Comparison of ENCODE assay signal across 27 mouse cellular contexts in the genomic region with DNA sequence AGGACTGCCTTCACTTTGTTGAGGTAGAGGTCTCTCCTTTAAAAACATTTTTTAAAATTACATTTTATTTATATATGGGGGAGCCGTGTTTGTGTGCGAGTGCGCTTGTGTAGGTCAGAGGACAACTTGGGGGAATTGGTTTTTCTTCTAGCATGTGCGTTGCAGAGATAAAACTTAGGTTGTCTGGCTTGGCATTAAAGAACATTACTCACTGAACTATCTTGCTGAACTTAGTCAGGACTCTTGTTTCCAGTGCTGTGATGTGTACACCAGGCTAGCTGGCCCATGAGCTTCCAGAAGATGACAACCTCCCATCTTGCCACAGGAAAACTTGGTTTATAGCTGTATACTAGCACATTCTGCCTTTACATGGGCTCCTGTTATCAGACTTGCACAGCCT. TPM values are rescaled to one million over a fixed set of nuclear protein-coding genes. Genes with fewer than 3 reads are reported as not detected.
DNase-seq lines count a peak whose midpoint lies in the region; ATAC-seq and TF ChIP-seq lines count a peak whose summit lies in the region.
"Had no signal": no experiment of that assay in that cellular context is flagged by ENCODE, and none has a peak within 500 bp of the region (broad histone marks: within the 10 kb centered on the region; RNA-seq: fewer than 3 reads in every experiment).

No protein-coding gene starts in this region.

- H3K36me3 ChIP-seq in heart, embryonic 11.5 days (ENCODE audit: control insufficient read depth, insufficient read depth, low read length), result peaks cover 17% of the 10 kb centered on the region
- H3K36me3 ChIP-seq in MEL (ENCODE audit: control insufficient read depth in 1 of 2, insufficient read depth in 2 of 2, low read length in 2 of 2), result peaks cover 3 to 65% of the 10 kb centered on the region in 2 experiments

- H3K27me3 ChIP-seq in heart, embryonic 11.5 days (ENCODE audit: control insufficient read depth, insufficient read depth, low read length), result no peaks in the 10 kb centered on the region
- no peaks in the 10 kb centered on the region for H3K27me3 ChIP-seq in MEL (ENCODE audit: control insufficient read depth in 1 of 2, insufficient read depth in 2 of 2, low read length in 2 of 2)
- H3K27me3 ChIP-seq: CH12.LX; embryonic facial prominence, embryonic 12.5 days; forebrain, embryonic 12.5 days had no signal

- no peak for TF ChIP-seq RAD21 in MEL (IDR thresholded peaks at IDR 0.05; ENCODE audit: low read depth, low read length)

- TF ChIP-seq POLR2A in MEL (IDR thresholded peaks at IDR 0.05; ENCODE audit: control insufficient read depth in 1 of 2, insufficient read depth in 1 of 2, low read depth in 1 of 2, low read length in 2 of 2, poor library complexity in 1 of 2), result no peak

- no peak overlapping the region for H3K4me3 ChIP-seq in heart, embryonic 11.5 days (ENCODE audit: low read depth, low read length)
- no peak overlapping the region for H3K4me3 ChIP-seq in MEL (ENCODE audit: control insufficient read depth in 1 of 2, insufficient read depth in 1 of 2, low read depth in 2 of 2, low read length in 2 of 2)
- H3K4me3 ChIP-seq: embryonic facial prominence, embryonic 10.5 days; embryonic facial prominence, embryonic 12.5 days; erythroblast, embryonic 14.5 days; forebrain, embryonic 10.5 days; forebrain, embryonic 12.5 days had no signal

- no peak overlapping the region for H3K4me2 ChIP-seq in heart, embryonic 11.5 days
- H3K4me2 ChIP-seq: embryonic facial prominence, embryonic 12.5 days; forebrain, embryonic 12.5 days had no signal

- no peak overlapping the region for H3K27ac ChIP-seq in heart, embryonic 11.5 days (ENCODE audit: low read depth, low read length)
- no peak overlapping the region for H3K27ac ChIP-seq in MEL (ENCODE audit: control insufficient read depth, low read depth, low read length)
- H3K27ac ChIP-seq: embryonic facial prominence, embryonic 10.5 days; embryonic facial prominence, embryonic 12.5 days; forebrain, embryonic 10.5 days; forebrain, embryonic 12.5 days had no signal

- H3K4me1 ChIP-seq in heart, embryonic 11.5 days (ENCODE audit: control insufficient read depth, insufficient read depth, low read length), result no peaks in the 10 kb centered on the region
- H3K4me1 ChIP-seq in MEL (ENCODE audit: control insufficient read depth in 1 of 2, insufficient read depth in 2 of 2, low read length in 2 of 2), result no peaks in the 10 kb centered on the region; a peak in 1 of 4 replicates
- H3K4me1 ChIP-seq: embryonic facial prominence, embryonic 10.5 days; embryonic facial prominence, embryonic 12.5 days; forebrain, embryonic 12.5 days had no signal

- no peak overlapping the region for H3K9ac ChIP-seq in heart, embryonic 11.5 days (ENCODE audit: low read depth, low read length)
- no peak overlapping the region for H3K9ac ChIP-seq in MEL (ENCODE audit: control insufficient read depth, low read depth, low read length, poor library complexity, severe bottlenecking)
- H3K9ac ChIP-seq: embryonic facial prominence, embryonic 12.5 days; forebrain, embryonic 12.5 days had no signal

- H3K79me2 ChIP-seq in MEL (ENCODE audit: control insufficient read depth, insufficient read depth, low read length, poor library complexity), result no peaks in the 10 kb centered on the region

- TF ChIP-seq CTCF in MEL (IDR thresholded peaks at IDR 0.05 in 2 of 3, conservative IDR thresholded peaks at IDR 0.05 in 1 of 3; ENCODE audit: control insufficient read depth in 1 of 3, insufficient read depth in 1 of 3, low read depth in 2 of 3, low read length in 3 of 3, poor library complexity in 1 of 3, severe bottlenecking in 1 of 3), result no peak

- H3K9me3 ChIP-seq in heart, embryonic 11.5 days (replicated peaks; ENCODE audit: control insufficient read depth, low read length), result no peaks in the 10 kb centered on the region
- no peaks in the 10 kb centered on the region for H3K9me3 ChIP-seq in MEL (replicated peaks; ENCODE audit: insufficient read depth, low read length)
- H3K9me3 ChIP-seq: embryonic facial prominence, embryonic 10.5 days; embryonic facial prominence, embryonic 12.5 days; forebrain, embryonic 10.5 days; forebrain, embryonic 12.5 days; G1E had no signal

- ATAC-seq in heart, embryonic 11.5 days (replicated peaks; ENCODE audit: insufficient number of reproducible peaks, low FRiP score, low TSS enrichment), result no peak
- peak; percentile 75 for ATAC-seq in erythroblast, adult 5-6 weeks (replicated peaks; ENCODE audit: low FRiP score, poor library complexity, severe bottlenecking)
- peak; percentile 81 for ATAC-seq in megakaryocyte-erythroid progenitor cell, adult 5-6 weeks (replicated peaks; ENCODE audit: low FRiP score, low TSS enrichment, poor library complexity, severe bottlenecking)
- ATAC-seq: activated CD4-positive, CD25-positive, alpha-beta regulatory T cell, adult 4 months; CD4-positive, CD25-positive, alpha-beta regulatory T cell, adult 4 months; forebrain, embryonic 14.5 days; forebrain, embryonic 16.5 days had no signal

- DNase-seq in heart, adult 11 months, result peak; percentile 19
- peak; percentile 20 for DNase-seq in MEL (ENCODE audit: low read depth, low spot score)
- no peak for DNase-seq in T-cell, adult 2 months (ENCODE audit: low spot score)
- no peak for DNase-seq in cerebellum, postnatal 10 days
- DNase-seq: adrenal gland, adult 8-10 months; adrenal gland, postnatal 14 days; adrenal gland, postnatal 36 days; B cell, adult 2 months; cerebellum, adult 11-12 months; cerebellum, adult 2 months; cerebellum, adult 9-10 months; cerebellum, postnatal 14 days; cerebellum, postnatal 36 days had no signal

- WGBS in heart, embryonic 11.5 days (ENCODE audit: insufficient replicate concordance), result 90% methylated on average over 4 of the region's 4 CpGs

- no peak for TF ChIP-seq EP300 in MEL (IDR thresholded peaks at IDR 0.05; ENCODE audit: low read depth in 1 of 2, low read length in 2 of 2)

TF ChIP-seq in MEL, 35 proteins besides CTCF, POLR2A, EP300 and RAD21 (continues in another document):
- no peak for TF ChIP-seq GABPA (IDR thresholded peaks at IDR 0.05; ENCODE audit: low read depth, low read length)
- TF ChIP-seq POLR2AphosphoS5 (IDR thresholded peaks at IDR 0.05; ENCODE audit: borderline replicate concordance, low read depth, low read length), result no peak
- no peak for TF ChIP-seq TAL1 (IDR thresholded peaks at IDR 0.05; ENCODE audit: low read length)
- TF ChIP-seq CHD2 (IDR thresholded peaks at IDR 0.05; ENCODE audit: low read length), result no peak

RNA-seq across cellular contexts. Expression of a gene that starts 25.2 kb away (rescaled TPM):
- polyA plus RNA-seq in heart, embryonic 11.5 days (2014; fragmentation: Nextera tagmentation; extraction: Ambion mirVana), result 50.7 and 60.3 TPM in 2 replicates
- 90.7 and 100 TPM in 2 replicates for total RNA-seq in MEL (2012; rRNA removed)
- 100 to 1,000 TPM; 114 to 278 TPM for polyA plus RNA-seq in MEL (2012; ENCODE audit: insufficient read depth in 1 of 2, insufficient read length in 2 of 2, low read depth in 1 of 2, low replicate concordance in 2 of 2, missing spikeins in 1 of 2)
- total RNA-seq in erythroblast, adult 5-6 weeks (2015; ENCODE audit: low replicate concordance), result 5.4 and 18.8 TPM in 2 replicates
- total RNA-seq in erythroblast, adult 5-6 weeks (2017; ENCODE audit: low replicate concordance), result 13.0 and 28.2 TPM in 2 replicates
- 70.3 and 79.9 TPM in 2 replicates for total RNA-seq in megakaryocyte-erythroid progenitor cell, adult 5-6 weeks (2014; fragmentation: Nextera tagmentation)
- 99.3 and 115 TPM in 2 replicates for total RNA-seq in megakaryocyte-erythroid progenitor cell, adult 5-6 weeks (2017)

RNA-seq across cellular contexts. Expression of a gene that starts 29.5 kb away (rescaled TPM):
- 204 and 210 TPM in 2 replicates for polyA plus RNA-seq in heart, embryonic 11.5 days (2014; fragmentation: Nextera tagmentation; extraction: Ambion mirVana)
- 100 and 103 TPM in 2 replicates for total RNA-seq in MEL (2012; rRNA removed)
- 1,000 to 10,000 TPM in 1 of 2 experiments, 100 to 1,000 TPM in 1; 189 to 1,007 TPM for polyA plus RNA-seq in MEL (2012; ENCODE audit: insufficient read depth in 1 of 2, insufficient read length in 2 of 2, low read depth in 1 of 2, low replicate concordance in 2 of 2, missing spikeins in 1 of 2)
- total RNA-seq in erythroblast, adult 5-6 weeks (2015; ENCODE audit: low replicate concordance), result 74.4 and 106 TPM in 2 replicates
- total RNA-seq in erythroblast, adult 5-6 weeks (2017; ENCODE audit: low replicate concordance), result 93.5 and 113 TPM in 2 replicates
- 166 and 201 TPM in 2 replicates for total RNA-seq in megakaryocyte-erythroid progenitor cell, adult 5-6 weeks (2014; fragmentation: Nextera tagmentation)
- 364 and 369 TPM in 2 replicates for total RNA-seq in megakaryocyte-erythroid progenitor cell, adult 5-6 weeks (2017)

RNA-seq across cellular contexts. Expression of a gene that starts 42.5 kb away (rescaled TPM):
- 15.0 and 18.2 TPM in 2 replicates for polyA plus RNA-seq in heart, embryonic 11.5 days (2014; fragmentation: Nextera tagmentation; extraction: Ambion mirVana)
- 2.2 and 3.1 TPM in 2 replicates for total RNA-seq in MEL (2012; rRNA removed)
- 1 to 10 TPM in 1 of 2 experiments, not detected in 1; 8.6 TPM for polyA plus RNA-seq in MEL (2012; ENCODE audit: insufficient read depth in 1 of 2, insufficient read length in 2 of 2, low read depth in 1 of 2, low replicate concordance in 2 of 2, missing spikeins in 1 of 2)
- total RNA-seq in erythroblast, adult 5-6 weeks (2015; ENCODE audit: low replicate concordance), result 0.19 and 1.7 TPM in 2 replicates
- total RNA-seq in erythroblast, adult 5-6 weeks (2017; ENCODE audit: low replicate concordance), result 0.42 and 3.7 TPM in 2 replicates
- total RNA-seq in megakaryocyte-erythroid progenitor cell, adult 5-6 weeks (2014; fragmentation: Nextera tagmentation), result 4.6 and 6.9 TPM in 2 replicates
- 1.5 and 2.8 TPM in 2 replicates for total RNA-seq in megakaryocyte-erythroid progenitor cell, adult 5-6 weeks (2017)

RNA-seq across cellular contexts. Expression of a gene that starts 42.8 kb away (rescaled TPM):
- polyA plus RNA-seq in heart, embryonic 11.5 days (2014; fragmentation: Nextera tagmentation; extraction: Ambion mirVana), result 28.7 and 37.0 TPM in 2 replicates
- total RNA-seq in MEL (2012; rRNA removed), result 22.2 and 27.7 TPM in 2 replicates
- 10 to 100 TPM in 1 of 2 experiments, not detected in 1; 36.7 TPM for polyA plus RNA-seq in MEL (2012; ENCODE audit: insufficient read depth in 1 of 2, insufficient read length in 2 of 2, low read depth in 1 of 2, low replicate concordance in 2 of 2, missing spikeins in 1 of 2)
- 16.5 and 17.6 TPM in 2 replicates for total RNA-seq in erythroblast, adult 5-6 weeks (2015; ENCODE audit: low replicate concordance)
- total RNA-seq in erythroblast, adult 5-6 weeks (2017; ENCODE audit: low replicate concordance), result 9.5 and 9.6 TPM in 2 replicates
- total RNA-seq in megakaryocyte-erythroid progenitor cell, adult 5-6 weeks (2014; fragmentation: Nextera tagmentation), result 18.6 and 21.5 TPM in 2 replicates
- 20.8 and 30.7 TPM in 2 replicates for total RNA-seq in megakaryocyte-erythroid progenitor cell, adult 5-6 weeks (2017)

RNA-seq across cellular contexts. Expression of a gene that starts 44.9 kb away (rescaled TPM):
- polyA plus RNA-seq in heart, embryonic 11.5 days (2014; fragmentation: Nextera tagmentation; extraction: Ambion mirVana), result 4.1 and 4.5 TPM in 2 replicates
- 1.8 and 2.3 TPM in 2 replicates for total RNA-seq in MEL (2012; rRNA removed)
- 1 to 10 TPM in 1 of 2 experiments, not detected in 1; 2.8 TPM for polyA plus RNA-seq in MEL (2012; ENCODE audit: insufficient read depth in 1 of 2, insufficient read length in 2 of 2, low read depth in 1 of 2, low replicate concordance in 2 of 2, missing spikeins in 1 of 2)
- total RNA-seq in erythroblast, adult 5-6 weeks (2015; ENCODE audit: low replicate concordance), result not detected in 2 replicates
- not detected in 2 replicates for total RNA-seq in erythroblast, adult 5-6 weeks (2017; ENCODE audit: low replicate concordance)
- total RNA-seq in megakaryocyte-erythroid progenitor cell, adult 5-6 weeks (2014; fragmentation: Nextera tagmentation), result 0.35 TPM in 1 of 2 replicates, not detected in the other
- 0.69 TPM in 1 of 2 replicates, not detected in the other for total RNA-seq in megakaryocyte-erythroid progenitor cell, adult 5-6 weeks (2017)
- polyA plus RNA-seq: erythroblast, embryonic 14.5 days had no signal

Comparison
In these comparisons a context has a peak if more than half of its experiments do, and no peak if none do; other contexts are left out.
1. DNase-seq: peak in heart, adult 11 months (single experiment) and MEL (single experiment); none in T-cell, adult 2 months (single experiment) and cerebellum, postnatal 10 days (0 of 2).